Mouse (Mus musculus): Measurements from ENCODE around the gene Ppp4c.

The Ppp4c gene

DNA sequence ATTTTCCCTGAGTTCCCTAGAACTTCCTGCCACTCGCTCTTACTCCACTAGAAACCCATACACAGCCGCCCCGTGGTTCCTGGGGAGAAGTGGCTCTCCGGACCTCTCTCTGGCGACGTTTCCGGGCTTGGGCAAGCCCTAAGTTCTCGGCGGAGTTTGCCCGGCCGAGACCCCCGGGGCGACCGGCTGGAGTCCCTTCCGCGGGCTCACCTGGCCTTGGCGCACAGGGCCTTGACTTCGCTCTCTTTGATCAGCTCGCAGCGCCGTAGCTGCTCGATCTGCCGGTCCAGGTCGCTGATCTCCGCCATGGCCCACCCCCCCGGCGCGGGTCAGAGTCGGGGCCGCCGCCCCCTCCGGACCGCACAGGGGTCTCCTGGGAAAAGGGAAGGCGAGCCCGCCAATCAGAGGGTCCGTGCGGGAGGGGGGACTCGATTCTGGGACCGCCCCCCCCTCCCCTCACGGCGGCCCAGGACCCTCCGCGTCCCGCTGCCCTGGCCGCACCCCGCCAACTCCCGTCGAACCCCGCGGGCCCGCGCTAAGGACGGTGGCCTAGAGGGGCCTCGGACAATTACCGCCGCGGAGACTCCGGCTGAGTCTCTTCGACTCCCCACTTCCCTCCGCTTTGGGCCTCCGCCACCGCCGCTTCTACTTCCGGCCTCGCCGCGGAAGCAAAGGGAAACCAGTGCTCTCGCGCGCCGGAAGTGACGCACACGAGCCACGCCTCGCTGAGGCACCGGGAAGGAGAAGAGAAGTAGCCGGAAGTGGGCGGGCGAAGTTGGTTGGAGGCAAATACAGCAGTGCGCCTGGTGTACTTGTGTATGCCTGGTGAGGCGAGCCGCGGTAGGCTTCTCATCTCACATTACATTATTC, at the start of gene Ppp4c:
Gene Ppp4c, minus strand, starts transcription at position 646 of the 870 bp plus-strand sequence.
- DNase-seq (ENCODE audit: extremely low spot score, low read depth, low spot score): peak; percentile 78

- no peak for DNase-seq (ENCODE audit: extremely low spot score, low read depth, low spot score)
These were observed 41.0 kb upstream of the Ppp4c start for GRCm38 (mm10) chr7:126833294-126833693.

- DNase-seq (ENCODE audit: extremely low spot score, low read depth, low spot score): peak; percentile 57
These were observed 39.8 kb upstream of the Ppp4c start for GRCm38 (mm10) chr7:126832036-126832598.

DNA sequence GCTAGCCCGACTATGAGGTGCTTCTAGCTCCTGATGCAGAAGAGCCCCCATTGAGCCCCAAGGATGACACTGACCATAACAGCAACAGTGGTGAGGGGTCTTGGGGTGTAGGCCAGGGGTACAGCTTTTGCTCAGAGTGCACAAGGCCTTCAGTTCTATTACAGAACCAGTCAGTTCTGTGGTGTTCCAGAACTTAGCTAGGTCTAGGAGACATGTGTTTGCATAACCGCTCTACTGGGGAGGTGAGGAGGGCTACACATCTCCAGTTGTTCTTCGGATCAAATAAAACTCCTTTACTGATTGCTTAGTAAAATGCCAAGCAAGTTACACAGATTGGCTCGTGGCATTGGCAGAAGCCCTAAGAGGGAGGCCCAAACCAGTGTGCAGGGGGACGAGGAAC, 39.2 kb upstream of the Ppp4c start, which contains the start of gene 4930451I11Rik:
Gene 4930451I11Rik, minus strand, starts transcription at position 101 of the 400 bp plus-strand sequence.
- DNase-seq (ENCODE audit: extremely low spot score, low read depth, low spot score): no peak

- no peak for DNase-seq (ENCODE audit: extremely low spot score, low read depth, low spot score)
These were observed 33.7 kb upstream of the Ppp4c start for GRCm38 (mm10) chr7:126825952-126826351.

GRCm38 (mm10) chr7:126825403-126825802, 33.1 kb upstream of the Ppp4c start:
- no peak for DNase-seq (ENCODE audit: extremely low spot score, low read depth, low spot score)

DNA sequence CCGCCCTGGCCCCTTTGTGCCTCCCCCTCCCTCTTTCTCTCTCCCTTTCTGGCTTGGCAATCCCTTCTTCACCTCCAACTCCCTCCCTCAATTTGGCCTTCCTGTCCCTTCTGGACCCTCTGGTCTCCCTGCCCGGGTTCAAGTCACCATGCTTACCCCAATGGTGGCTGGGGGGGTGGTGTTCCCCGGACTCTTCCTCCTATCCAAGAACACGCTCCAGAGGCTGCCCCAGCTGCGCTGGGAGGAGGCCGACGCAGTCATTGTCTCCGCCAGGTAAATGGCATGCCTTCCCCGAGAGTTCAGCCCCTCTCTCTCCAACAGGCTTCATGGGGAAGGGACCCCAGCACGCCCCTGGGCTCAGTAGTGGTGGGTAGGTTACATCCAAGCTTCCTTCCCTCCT, 31.6 kb upstream of the Ppp4c start:
- DNase-seq (ENCODE audit: extremely low spot score, low read depth, low spot score): no peak

DNA sequence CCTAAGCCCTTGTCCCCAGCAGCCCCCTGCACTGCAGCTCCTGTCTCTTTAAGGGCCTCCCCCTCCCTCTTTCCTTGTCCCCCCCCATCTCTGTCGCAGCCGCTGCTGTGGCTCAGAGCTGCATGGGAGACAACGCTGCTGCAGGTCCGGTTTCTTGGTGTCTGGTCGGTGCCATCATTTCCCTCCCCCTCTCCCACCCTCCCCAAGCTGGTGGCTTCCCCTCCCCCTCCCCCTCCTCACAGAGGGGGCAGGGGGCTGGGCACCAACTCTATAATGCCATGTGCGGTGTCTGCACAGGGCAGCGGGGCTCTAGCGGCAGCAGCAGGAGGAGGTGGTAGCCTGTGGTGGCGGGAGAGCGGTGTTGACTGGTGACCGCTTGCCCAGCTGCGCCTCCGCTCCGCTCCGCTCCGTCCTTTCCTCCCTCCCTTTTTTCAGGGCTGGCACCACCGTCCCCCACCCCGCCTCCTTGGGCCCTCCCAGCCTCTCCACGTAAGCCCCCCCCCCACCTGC, 31.0 kb upstream of the Ppp4c start:
- DNase-seq (ENCODE audit: extremely low spot score, low read depth, low spot score): no peak

GRCm38 (mm10) chr7:126822741-126823140, 30.4 kb upstream of the Ppp4c start:
- no peak for DNase-seq (ENCODE audit: extremely low spot score, low read depth, low spot score)

- peak; percentile 61 for DNase-seq (ENCODE audit: extremely low spot score, low read depth, low spot score)
These were observed 29.7 kb upstream of the Ppp4c start for GRCm38 (mm10) chr7:126821835-126822511.

DNA sequence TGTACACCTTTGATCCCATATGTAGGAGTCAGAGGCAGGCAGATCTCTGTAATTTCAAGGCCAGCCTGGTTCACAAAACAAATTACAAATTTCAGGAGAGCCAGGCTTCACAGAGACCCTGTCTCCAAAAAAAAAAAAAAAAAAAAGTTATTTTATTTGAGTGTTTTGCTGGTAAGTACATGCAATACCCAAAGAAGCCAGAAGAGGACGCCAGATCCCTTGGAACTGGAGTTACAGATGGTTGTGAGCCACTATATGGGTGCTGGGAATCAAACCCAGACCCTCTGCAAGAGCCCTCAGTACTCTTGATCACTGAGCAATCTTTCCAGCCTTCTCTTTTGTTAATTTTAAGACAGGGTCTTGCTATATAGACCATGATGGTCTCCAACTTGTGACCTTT, 26.5 kb upstream of the Ppp4c start:
- no peak for DNase-seq (ENCODE audit: extremely low spot score, low read depth, low spot score)

DNA sequence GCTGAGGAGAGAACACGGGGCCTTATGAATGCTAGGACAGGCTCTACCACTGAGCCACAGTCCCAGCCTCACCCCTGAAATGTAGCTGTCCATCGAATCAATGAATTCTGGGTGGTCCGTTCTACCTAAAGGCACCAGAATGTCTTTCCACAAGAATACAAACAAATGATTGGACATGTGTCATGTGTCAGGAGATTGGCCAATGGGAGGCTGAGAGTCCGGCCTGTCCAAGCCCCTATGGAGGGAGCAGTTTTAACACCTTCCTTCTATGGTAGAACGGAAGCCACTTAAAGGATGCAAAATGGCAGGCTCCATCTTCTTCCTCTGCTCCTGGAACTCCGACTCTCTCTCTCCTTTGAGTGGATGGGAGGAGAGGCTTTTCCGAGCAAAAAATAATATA, 25.3 kb upstream of the Ppp4c start:
- DNase-seq (ENCODE audit: extremely low spot score, low read depth, low spot score): no peak

DNA sequence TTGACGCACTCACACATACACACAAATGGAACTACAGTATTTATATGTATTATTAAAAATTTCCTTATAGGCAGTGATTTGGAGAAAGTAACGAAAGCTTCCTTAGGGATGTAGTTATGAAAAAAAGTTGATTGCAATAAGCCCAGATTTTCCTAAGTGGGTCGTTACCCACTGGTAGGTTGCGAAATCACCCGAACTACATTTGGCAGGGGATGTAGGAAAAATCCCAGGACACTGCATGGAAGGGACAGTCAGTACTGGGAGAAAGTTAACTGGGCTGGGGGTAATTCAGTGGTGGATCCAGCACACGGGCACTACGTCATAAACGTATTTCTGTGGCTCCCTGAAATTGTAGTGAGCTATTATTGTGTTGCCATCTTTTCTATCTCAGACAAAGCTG, 24.2 kb upstream of the Ppp4c start:
- no peak for DNase-seq (ENCODE audit: extremely low spot score, low read depth, low spot score)

GRCm38 (mm10) chr7:126815726-126816222, 23.5 kb upstream of the Ppp4c start:
- no peak for DNase-seq (ENCODE audit: extremely low spot score, low read depth, low spot score)

- no peak for DNase-seq (ENCODE audit: extremely low spot score, low read depth, low spot score)
These were observed 17.6 kb upstream of the Ppp4c start for GRCm38 (mm10) chr7:126809723-126810369.

- DNase-seq (ENCODE audit: extremely low spot score, low read depth, low spot score): peak; percentile 61
These were observed 16.6 kb upstream of the Ppp4c start for GRCm38 (mm10) chr7:126808703-126809455.

DNA sequence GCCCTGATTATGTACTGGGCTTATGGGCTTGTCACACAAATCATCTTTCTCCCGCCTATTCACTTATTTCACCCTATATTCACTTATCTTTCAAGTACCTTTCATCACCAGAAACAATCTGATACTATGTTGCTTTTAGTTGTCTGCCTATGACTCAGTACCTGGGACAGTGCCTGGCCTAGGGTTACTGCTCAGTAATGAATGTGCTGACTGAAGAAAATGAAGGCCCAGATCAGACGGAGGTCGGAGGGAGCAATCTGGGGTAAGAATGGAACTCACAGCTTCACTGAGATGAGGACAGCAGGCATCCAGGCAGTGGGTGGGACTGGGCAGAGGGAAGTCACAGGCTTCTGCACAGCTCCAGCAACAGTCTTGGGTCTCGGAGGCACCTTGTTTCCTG, 15.1 kb upstream of the Ppp4c start:
- no peak for DNase-seq (ENCODE audit: extremely low spot score, low read depth, low spot score)

- no peak for DNase-seq (ENCODE audit: extremely low spot score, low read depth, low spot score)
These were observed 14.7 kb upstream of the Ppp4c start for GRCm38 (mm10) chr7:126806956-126807355.

DNA sequence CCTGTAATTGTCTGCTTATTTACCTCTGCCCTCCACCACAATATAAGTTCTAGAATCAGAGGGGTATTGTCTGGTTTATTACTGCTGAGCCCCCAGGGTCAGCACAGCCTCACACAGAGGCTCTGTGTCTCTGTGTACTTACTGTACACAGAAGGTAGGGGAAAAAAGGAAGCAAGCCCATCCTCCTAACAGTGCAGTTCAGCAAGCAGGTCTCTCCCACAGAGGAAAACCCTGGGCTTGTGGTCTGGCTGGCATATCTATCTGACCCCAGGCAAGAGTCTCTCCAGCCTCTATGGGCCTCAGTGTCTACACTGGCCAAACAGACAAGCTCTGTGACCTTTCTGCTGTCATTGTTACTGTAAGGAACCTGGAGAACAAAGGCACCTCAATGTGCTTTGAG, 11.5 kb upstream of the Ppp4c start:
- no peak for DNase-seq (ENCODE audit: extremely low spot score, low read depth, low spot score)

DNA sequence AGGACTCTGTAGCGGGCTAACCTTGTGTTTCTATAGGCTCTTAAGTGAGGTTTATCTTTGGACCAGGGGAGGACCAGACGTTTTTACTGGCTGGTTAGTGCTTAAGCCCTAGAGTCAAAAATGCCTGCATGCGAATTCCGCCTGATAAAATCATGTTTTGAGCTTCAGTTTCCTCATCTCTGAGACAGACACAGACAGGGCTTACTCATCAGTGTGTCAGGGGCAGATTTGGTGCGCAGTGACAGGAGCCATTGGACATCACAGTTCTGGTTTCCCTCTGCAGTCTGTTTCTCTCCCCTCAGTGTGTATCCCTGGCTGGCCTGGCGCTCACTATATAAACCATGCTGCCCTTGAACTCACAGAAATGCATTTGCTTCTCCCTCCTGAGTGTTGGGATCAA, 10.9 kb upstream of the Ppp4c start:
- no peak for DNase-seq (ENCODE audit: extremely low spot score, low read depth, low spot score)

Data from hindlimb bud, embryonic 11.5 days (tissue).